Mouse (Mus musculus) NIH3T3 (cell line): ENCODE results near the gene Prkcsh.
A peak's percentile ranks its signal among the peaks of the same experiment; 100 is the strongest.

ENCODE experiments used
- DNase-seq: peaks from one replicate; pipeline ENCODE4 v3.0.0-alpha.2; 2012; ENCODE audit warnings: low read depth

Prkcsh gene

DNA sequence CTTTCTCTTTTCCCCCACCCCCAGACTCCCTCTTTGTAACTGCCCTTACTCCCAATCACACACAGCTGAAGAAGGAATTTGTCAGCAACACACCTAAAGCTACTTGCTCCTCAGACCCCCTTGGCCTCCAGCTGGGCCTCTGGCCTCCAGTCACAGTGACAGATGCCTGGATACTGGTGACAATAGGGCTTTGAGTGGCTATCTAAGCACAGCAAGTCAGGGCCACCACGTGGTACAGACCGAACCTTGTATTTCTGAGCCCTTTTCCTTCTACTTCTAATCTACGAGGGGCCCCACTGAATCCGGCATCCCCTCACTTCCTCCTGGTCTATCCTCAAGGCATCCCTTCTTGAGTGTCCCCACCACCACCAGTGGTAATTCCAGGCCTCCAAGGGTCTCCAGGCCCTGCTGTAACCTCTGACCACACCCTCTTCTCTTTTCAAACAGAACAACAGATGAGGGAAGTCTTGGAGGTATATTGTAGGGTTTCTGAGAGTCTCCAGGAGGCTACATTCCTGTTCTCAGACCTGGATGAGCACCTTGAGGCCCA lies 47.2 kb downstream of the Prkcsh start:
- no peak for DNase-seq

DNA sequence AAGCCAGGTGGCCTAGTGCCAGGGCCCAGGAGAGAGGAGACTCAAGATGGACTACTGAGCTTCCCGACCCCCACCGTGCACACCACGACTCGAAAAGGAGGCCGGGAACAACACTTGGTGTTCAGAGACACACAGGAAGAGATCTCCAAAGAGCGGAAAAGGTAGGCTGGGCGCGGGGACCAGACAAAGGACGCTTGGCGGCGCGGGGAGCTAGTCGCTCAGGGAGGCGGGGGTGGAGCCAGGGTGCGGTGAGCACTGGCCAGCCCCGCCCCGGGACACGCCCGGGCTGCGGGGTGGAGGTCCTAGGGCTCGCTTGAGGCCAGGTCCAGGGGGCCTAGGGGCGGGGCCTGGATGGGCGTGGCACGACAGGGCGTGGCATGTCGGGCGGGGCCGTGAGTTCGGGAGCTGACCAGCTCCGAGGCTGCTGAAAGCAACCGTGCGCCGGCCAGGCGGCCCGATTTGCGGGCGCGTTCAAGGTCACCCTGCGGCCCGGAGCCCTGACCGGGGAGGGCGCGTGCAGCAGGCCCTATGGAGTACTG lies 47.8 kb downstream of the Prkcsh start:
- no peak for DNase-seq

DNA sequence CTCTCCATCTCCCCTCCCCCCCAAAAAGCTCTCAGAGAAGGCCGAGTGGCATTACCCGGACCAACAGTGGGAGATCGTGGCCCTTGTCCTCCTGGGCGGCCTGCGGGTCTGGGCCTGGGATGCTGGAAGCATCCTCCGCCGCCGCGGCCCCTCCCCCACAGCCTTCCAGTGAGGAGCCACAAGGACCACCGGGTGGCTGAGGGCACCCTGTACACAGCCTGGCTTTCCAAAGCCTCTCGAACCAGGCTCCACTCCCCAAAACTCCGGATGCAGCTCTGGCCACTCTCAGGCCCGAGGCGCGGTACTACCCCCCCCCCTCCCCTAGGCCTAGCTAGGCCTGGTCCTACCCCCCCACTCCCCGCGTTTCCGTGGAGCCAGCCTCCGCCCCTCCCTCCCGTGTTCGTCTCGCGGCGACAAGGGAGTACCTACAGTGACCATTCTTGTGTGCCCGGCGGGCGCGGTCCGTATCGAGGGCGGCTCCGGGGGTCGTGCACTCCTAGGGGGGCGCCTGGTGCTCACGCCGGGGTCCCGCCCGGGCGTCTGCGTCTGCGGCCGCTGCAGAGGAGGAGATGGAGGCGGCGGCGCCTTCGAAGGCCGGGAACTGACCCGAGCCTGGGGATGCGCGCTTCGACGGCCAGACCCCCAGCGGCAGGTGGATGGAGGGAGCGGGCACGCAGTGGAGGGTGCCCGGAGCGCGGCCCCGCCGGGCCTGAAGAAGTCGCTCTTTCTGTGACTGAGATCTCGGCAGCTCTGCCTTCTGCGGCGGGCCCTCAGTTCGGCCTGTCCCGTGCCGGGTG lies 48.8 kb downstream of the Prkcsh start:
- no peak for DNase-seq

DNA sequence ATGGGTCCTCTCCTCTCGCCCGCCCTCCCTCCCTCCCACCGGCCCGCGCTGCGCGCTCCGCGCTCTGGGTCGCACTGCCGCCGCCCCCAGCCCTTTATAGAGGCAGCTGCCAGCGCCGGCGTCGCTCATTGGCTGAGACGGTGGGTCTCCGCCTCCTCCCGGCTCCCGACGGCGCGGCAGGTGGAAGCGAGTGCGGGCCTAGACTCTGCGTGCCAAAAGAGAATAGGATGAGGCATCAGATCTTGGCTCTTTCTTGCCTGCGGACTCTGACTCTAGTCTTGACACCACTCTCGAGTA lies 49.3 kb downstream of the Prkcsh start, which contains the start of gene Elavl3:
Gene Elavl3 (minus strand): TSS at position 66 of the 297 bp plus-strand sequence.
- no peak for DNase-seq

GRCm38 (mm10) chr9:22053657-22054056 lies 51.1 kb downstream of the Prkcsh start:
- DNase-seq = peak; percentile 24

DNA sequence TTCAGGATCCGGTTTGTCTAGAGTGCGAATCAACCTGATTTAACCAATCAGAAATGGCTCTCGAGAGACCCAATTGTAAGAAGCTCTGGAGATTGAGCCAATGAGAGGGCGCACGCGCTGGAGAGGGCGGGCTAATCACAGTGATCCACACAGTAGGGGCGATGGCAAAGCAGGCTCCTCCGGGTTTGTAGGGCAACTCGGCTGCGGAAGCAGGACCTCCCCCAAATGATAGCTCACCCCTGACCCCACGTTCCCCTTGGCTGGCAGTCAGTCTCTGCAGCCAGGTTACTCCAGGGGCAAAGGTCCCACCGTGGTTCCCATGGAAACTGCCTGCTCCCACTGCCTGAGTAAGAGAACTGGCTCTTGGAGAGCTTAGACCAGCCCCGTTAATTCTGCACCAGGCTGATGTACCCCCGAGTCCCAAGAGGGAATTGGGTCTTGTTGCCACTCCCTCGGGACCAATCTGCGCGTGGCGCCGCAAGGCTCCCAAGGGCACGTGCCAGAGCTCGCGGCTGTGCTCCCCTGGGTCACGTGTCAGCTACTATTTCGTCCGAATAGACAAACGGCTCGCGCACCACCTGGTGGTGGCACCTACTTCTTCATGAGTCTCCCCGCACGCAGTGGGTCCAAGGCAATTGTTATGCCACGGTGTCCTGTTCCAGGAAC lies 51.9 kb downstream of the Prkcsh start:
- no peak for DNase-seq

- no peak for DNase-seq
These were observed 53.1 kb downstream of the Prkcsh start for GRCm38 (mm10) chr9:22055713-22056112.

- no peak for DNase-seq
These were observed 53.8 kb downstream of the Prkcsh start for GRCm38 (mm10) chr9:22056303-22056910.

GRCm38 (mm10) chr9:22057031-22057517 lies 54.5 kb downstream of the Prkcsh start:
- DNase-seq = no peak

DNA sequence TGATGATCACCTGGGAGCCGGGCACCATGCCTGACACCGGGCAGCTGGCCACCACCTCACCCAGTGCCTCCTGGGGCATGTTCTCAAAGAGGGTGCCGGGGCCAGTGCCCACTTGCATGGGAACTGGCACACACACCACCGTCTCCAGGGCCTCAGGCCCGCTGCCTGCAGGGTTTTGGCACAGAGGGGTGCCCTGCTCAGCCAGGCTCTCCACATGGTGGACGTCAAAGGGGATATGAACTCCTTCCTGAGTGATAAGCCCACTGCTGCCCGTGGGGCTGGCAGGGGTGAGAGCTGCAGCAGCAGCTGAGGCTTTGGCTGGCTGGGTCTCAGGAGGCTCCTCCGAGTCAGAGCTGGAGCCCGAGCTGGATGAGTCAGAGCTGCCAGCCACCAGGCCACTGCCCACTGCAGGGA lies 55.4 kb downstream of the Prkcsh start:
- DNase-seq = peak; percentile 67

DNA sequence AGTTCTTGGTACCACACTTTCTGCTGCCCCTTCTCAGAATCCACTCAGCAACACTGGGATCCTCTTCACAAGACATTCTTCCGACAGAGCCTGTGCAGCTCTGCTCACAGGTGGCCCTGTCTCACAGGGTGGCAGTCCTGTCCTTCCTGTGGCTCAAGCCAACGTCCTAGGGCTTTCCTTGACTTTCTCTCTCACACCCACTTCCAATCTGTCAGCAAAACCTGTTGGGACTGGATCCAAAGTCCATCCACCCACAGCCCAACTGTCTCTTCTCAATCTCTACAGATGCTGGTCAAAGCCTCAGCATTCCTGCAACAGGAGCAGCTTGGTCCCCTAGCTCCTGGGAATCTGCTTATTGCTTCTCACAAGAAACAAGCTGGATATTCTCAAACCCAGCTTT lies 58.7 kb downstream of the Prkcsh start:
- no peak for DNase-seq
